Mouse (Mus musculus): ENCODE results near the gene Fgfr2.

DNA sequence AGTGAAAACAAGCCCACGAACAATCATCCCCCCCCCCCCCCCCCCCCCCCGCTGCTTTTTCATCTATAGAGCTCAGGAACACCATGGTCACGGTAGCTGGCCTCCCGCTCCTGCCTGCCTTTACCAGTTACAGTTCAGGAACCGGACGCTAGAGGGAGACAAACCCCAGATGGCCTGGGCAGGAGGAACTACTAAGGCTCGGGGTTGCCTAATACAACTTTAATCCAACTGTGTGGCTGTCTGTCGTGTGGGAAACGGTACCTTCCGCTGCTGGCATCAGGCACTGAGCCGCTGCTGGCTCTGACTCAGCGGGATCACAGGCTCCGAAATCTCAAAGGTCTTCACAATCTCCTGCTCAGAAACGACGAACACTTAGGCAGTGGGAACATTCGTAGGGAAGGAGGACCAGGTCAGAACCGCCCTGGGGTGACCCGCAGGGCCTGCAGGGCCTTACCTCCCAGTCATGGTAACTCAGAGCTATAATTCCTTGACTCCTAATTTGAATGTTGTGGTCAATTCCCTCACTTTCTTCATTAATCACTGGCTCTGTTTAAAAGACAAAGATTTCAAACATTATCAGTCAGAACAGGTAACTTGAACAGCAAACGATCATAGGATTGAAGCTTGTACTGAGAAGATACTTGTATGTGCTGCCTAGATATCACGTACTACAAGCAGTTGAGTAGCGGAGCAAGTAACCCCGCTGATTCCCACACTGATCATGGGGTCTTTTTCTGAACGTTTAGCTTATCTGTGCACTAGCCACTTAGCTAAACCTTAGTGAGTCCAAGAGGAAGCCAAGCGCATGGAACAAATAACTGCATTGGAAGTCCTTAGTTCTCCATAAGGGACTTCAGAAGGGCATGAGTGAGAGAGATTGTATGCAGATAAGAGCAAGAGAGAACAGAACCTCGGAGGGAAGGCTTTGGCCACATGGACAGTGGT lies 2589.6 kb downstream of the Fgfr2 start:
- TF ChIP-seq POLR2A (IDR thresholded peaks at IDR 0.05; ENCODE audit: low read depth, low read length), result no peak
- peak; percentile 88 for TF ChIP-seq CTCF (IDR thresholded peaks at IDR 0.05; ENCODE audit: borderline replicate concordance, insufficient read depth, low read length)
